Mouse (Mus musculus) midbrain, embryonic 11.5 days (tissue): Measurements from ENCODE around the gene Ubn1. TPM values are rescaled to one million over a fixed set of nuclear protein-coding genes. Genes with fewer than 3 reads are reported as not detected.

ENCODE experiments used
- ATAC-seq: fragments of 200-750 bp; cut with Nextera tagmentation; 2 replicates; pipeline ENCODE4 v1.8.0; 2017; ENCODE audit warnings: moderate TSS enrichment, moderate library complexity; ENCODE audit not compliant: low FRiP score
- DNase-seq: peaks from one replicate; pipeline ENCODE4 v3.0.0; 2015; ENCODE audit warnings: low spot score; ENCODE audit errors: missing footprints
- H3K27ac ChIP-seq: fragments of 300-500 bp; sonication (generic); 2 replicates; pipeline ENCODE4 v1.5.1; 2014; ENCODE audit warnings: low read depth, low read length
- H3K27me3 ChIP-seq: fragments of 300-500 bp; sonication (generic); 2 replicates; pipeline ENCODE4 v1.6.1; 2014; ENCODE audit warnings: mild to moderate bottlenecking, low read length, moderate library complexity, mixed read lengths; ENCODE audit not compliant: control insufficient read depth, insufficient read depth
- H3K36me3 ChIP-seq: fragments of 300-500 bp; sonication (generic); 2 replicates; pipeline ENCODE4 v1.6.1; 2014; ENCODE audit warnings: mild to moderate bottlenecking, low read length, moderate library complexity, mixed read lengths; ENCODE audit not compliant: control insufficient read depth, insufficient read depth
- H3K4me1 ChIP-seq: fragments of 300-500 bp; sonication (generic); 2 replicates; pipeline ENCODE4 v1.6.1; 2014; ENCODE audit warnings: low read length; ENCODE audit not compliant: control insufficient read depth, insufficient read depth
- H3K4me2 ChIP-seq: fragments of 300-500 bp; sonication (generic); 2 replicates; pipeline ENCODE4 v1.6.1; 2014; ENCODE audit warnings: mild to moderate bottlenecking, moderate library complexity
- H3K4me3 ChIP-seq: fragments of 300-500 bp; sonication (generic); 2 replicates; pipeline ENCODE4 v1.5.1; 2014; ENCODE audit warnings: low read depth, low read length
- H3K9ac ChIP-seq: fragments of 300-500 bp; sonication (generic); 2 replicates; pipeline ENCODE4 v1.6.1; 2014; ENCODE audit warnings: low read length
- H3K9me3 ChIP-seq: fragments of 300-500 bp; sonication (generic); 2 replicates; pipeline ENCODE4 v1.6.1; 2016; ENCODE audit warnings: low read length; ENCODE audit not compliant: control insufficient read depth
- WGBS: fragments of 180-500 bp; shearing (Covaris S2); extraction: QIAGEN DNeasy Blood & Tissue Kit; methylation state at CpG from one replicate; pipeline ENCODE4 v1.1.7; 2014; 5-methylcytosine and 5-hydroxymethylcytosine counted together
- polyA plus RNA-seq: library from polyadenylated mRNA; unstranded; fragments of >200 nt; fragmentation: Nextera tagmentation; extraction: Ambion mirVana; gene quantifications from 2 replicates; pipeline ENCODE4 v1.2.1, GENCODE M21; 2014

Ubn1 gene
- polyA plus RNA-seq, 1 experiment from 2014 or later = 24.1 TPM

DNA sequence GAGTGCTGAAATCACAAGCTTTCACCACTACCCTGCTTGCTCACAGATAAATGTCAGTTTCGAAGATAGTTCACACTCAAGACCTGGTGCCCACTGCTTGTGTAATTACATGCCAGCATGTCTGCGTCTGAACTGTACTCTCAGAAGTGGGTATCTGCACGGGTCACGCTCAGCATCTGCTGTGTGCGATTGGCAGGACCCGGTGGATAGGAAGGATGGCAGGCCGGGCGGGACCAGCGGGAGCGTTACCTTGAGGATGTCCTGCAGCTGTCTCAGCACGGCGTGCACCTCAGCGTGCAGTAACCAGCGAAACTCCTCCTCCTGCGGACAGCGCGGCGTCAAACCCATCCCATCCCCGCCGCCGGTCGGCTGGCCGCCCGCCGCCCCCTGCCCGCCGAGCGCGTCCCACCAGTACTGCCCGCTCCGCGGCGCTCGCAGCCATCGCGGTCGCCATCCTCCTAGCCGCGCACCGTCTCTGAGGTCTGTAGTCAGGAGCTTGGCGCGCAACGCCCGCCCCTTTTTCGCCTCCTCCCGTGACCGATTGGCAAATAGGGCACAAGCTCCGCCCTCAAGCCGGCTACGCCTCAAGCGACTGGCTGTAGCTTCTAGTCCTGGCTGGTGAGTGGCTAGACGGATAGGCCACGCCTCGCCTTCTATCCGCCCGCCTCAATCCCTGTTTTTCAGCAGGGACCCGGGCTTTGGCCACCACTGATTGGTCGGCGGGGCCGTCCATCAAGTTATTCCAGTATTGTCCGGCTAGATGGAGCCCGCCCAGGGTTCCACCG is 36.6 kb upstream of the Ubn1 start, which contains the start of gene Rogdi:
Rogdi (minus strand) TSS at position 500 of the 785 bp plus-strand sequence.
- Histone ChIP-seq H3K36me3 (peaks cover 16% of the 10 kb centered on the region), H3K4me2 (peak within 1 kb of the TSS; percentile 91), H3K4me1 (peaks cover 9% of the 10 kb centered on the region), H3K9me3 (no peaks in the 10 kb centered on the region), H3K4me3 (peak within 1 kb of the TSS; percentile 68), H3K27me3 (no peaks in the 10 kb centered on the region), H3K9ac (peak within 1 kb of the TSS; percentile 74), H3K27ac (peak within 1 kb of the TSS; percentile 51; the same call in 1 of the 2 replicates)
- ATAC-seq = peak; percentile 99
- peak; percentile 100 for DNase-seq
- under 1% methylated on average over 63 of the region's 63 CpGs for WGBS

DNA sequence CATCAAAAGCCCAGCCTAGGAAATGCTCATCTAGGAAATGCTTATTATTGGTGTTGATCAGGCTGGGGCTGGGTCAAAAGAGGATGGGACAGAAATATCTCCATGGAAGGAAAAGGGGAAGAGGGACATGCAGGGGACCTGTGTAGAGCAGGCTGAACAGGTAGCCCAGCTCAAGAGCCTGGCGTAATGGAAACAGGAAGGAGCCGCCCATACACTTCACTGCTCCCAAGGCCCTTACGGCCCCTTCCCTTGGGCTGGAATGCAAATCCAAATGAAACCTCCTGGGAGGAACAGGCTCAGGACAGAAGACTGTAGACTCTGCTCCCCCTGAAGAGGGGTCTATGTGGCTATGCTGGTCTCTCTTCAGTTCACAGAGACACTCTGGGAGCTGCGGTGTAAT is 35.3 kb upstream of the Ubn1 start:
- Histone ChIP-seq H3K4me2 (no peak overlapping the region), H3K9me3 (no peaks in the 10 kb centered on the region), H3K27ac (no peak overlapping the region), H3K36me3 (peaks cover 28% of the 10 kb centered on the region), H3K4me3 (no peak overlapping the region), H3K9ac (no peak overlapping the region), H3K4me1 (peaks cover 9% of the 10 kb centered on the region), H3K27me3 (no peaks in the 10 kb centered on the region)
- DNase-seq (no peak), ATAC-seq (no peak)
- WGBS = 94% methylated on average over 4 of the region's 4 CpGs

DNA sequence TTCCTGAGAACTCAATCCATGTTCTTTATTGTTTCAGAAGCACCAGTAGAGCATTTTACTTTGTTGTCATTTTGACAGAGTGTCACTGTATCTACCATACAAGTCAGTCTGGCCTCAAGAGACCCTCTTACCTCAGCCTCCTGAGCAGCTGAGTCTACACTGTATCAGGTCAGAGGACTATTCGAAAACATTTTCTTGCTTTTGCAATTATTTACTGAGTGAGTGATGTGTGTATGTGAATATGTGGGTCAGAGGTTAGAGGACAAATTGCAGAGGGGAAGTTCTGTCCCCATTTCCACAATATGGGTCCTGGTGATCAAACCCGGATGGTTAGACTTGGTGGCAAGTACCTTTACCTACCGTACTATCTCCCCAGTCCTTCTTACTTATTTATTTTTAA is 25.8 kb upstream of the Ubn1 start:
- H3K27ac ChIP-seq = no peak overlapping the region
- 93% methylated on average over 3 of the region's 3 CpGs for WGBS
- H3K9ac ChIP-seq = no peak overlapping the region
- H3K4me1 ChIP-seq = no peaks in the 10 kb centered on the region
- no peak overlapping the region for H3K4me3 ChIP-seq
- H3K9me3 ChIP-seq = no peaks in the 10 kb centered on the region
- no peak for ATAC-seq
- no peak overlapping the region for H3K4me2 ChIP-seq
- no peaks in the 10 kb centered on the region for H3K27me3 ChIP-seq
- no peak for DNase-seq
- H3K36me3 ChIP-seq = peaks cover 50% of the 10 kb centered on the region

DNA sequence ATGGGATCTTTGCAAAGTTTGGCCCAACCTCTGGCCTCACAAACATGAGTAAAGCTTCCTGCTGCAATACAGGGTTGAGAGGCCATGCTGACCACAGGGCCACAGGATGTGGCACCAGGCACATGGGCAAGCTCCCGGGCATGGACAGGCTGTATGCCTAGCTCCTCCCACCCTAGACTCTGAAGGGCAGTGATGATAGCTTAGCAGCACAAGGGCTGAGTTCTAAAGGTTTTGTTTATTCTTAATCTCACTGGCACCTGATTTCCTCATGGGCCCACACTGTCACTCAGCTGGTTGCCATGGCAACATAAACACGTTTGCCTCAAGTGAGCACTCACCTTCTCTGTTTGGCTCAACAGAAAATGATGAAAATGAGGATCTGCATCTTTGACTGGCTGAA is 20.0 kb upstream of the Ubn1 start:
- no peak for ATAC-seq

DNA sequence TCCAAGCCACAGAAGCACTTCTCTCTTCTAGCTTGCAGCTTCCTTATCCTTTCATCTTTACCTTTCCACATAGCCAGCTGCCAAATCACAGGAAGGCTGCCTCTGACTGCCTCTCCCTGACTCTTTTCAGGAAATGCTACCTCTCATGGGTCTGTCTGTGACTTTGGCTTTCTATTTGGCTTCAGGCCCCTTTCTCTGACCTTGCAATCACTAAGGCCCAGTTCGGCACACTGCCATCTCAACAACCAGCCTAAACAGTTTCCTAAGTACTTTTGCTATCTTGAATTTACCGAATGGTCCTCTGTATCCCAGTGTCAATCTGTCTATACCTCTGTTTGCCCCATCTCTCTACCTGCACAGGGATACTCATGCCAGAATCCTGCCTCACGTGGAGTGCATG is 14.3 kb upstream of the Ubn1 start:
- no peaks in the 10 kb centered on the region for H3K4me1 ChIP-seq
- no peaks in the 10 kb centered on the region for H3K9me3 ChIP-seq
- no peak overlapping the region for H3K4me2 ChIP-seq

More for the DNA sequence above, 20.0 kb upstream of the Ubn1 start:
- DNase-seq = no peak
- no peaks in the 10 kb centered on the region for H3K4me1 ChIP-seq
- no peak overlapping the region for H3K9ac ChIP-seq
- WGBS = 58% methylated on average over 2 of the region's 2 CpGs
- H3K36me3 ChIP-seq = peaks cover 52% of the 10 kb centered on the region
- H3K27ac ChIP-seq = no peak overlapping the region
- no peaks in the 10 kb centered on the region for H3K27me3 ChIP-seq
- no peak overlapping the region for H3K4me3 ChIP-seq
- no peaks in the 10 kb centered on the region for H3K9me3 ChIP-seq
- no peak overlapping the region for H3K4me2 ChIP-seq

DNA sequence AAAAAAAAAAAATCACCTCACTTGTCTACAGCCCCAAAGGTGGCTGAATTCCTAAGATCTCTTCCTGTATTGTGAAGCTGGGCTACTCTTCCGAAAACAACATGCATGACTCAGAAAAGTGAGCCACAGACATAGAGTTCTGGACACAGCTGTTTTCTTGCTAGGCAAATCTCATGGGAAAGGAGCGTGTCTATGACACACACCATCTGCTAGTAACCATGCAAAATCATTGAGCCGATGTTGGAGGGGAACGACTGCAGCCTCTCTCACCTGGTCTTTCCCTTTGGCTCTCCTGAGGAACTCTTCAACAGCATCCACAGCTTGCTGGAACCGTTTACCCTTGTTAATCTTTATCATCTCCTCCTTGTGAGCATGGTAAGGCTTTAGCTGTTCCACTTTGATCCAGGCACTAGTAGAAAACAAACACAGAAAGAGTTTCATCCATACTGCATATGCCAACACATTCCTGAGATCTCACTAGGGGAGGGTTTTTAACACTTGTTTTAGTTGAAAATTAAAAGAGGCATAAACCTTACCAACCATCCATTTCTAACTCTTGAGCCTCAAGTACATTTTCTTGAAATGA is 13.1 kb upstream of the Ubn1 start:
- H3K36me3 ChIP-seq = peaks cover 36% of the 10 kb centered on the region
- DNase-seq (no peak), ATAC-seq (no peak)
- H3K9ac ChIP-seq = no peak overlapping the region
- H3K4me2 ChIP-seq = no peak overlapping the region
- H3K27me3 ChIP-seq = no peaks in the 10 kb centered on the region
- H3K9me3 ChIP-seq = no peaks in the 10 kb centered on the region
- H3K4me1 ChIP-seq = no peaks in the 10 kb centered on the region
- H3K27ac ChIP-seq = no peak overlapping the region
- no peak overlapping the region for H3K4me3 ChIP-seq
- WGBS = 88% methylated on average over 5 of the region's 5 CpGs

More for the DNA sequence above, 14.3 kb upstream of the Ubn1 start:
- Histone ChIP-seq H3K9ac (no peak overlapping the region), H3K4me3 (no peak overlapping the region), H3K36me3 (peaks cover 44% of the 10 kb centered on the region), H3K27ac (no peak overlapping the region), H3K27me3 (no peaks in the 10 kb centered on the region)
- WGBS = 96% methylated on average over 3 of the region's 3 CpGs
- ATAC-seq = no peak
- no peak for DNase-seq

DNA sequence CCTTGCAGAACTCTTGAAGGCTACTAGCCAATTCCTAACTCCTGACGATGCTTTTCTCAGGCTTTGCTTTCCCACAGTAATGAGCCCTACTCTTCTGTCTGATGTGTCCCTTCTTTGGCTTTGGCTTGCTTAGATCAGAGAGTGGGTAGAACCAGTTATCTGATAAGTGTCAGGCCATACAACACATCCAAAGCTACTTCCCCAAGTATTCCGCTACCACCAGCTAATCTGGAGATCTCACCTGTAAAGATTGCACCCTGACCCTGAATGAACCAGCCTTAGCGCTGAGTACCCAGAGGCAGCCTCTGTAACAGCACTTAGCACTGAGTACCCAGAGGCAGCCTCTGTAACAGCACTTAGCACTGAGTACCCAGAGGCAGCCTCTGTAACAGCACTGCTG is 4.5 kb upstream of the Ubn1 start:
- WGBS = 92% methylated on average over 3 of the region's 3 CpGs
- H3K9me3 ChIP-seq = no peaks in the 10 kb centered on the region

DNA sequence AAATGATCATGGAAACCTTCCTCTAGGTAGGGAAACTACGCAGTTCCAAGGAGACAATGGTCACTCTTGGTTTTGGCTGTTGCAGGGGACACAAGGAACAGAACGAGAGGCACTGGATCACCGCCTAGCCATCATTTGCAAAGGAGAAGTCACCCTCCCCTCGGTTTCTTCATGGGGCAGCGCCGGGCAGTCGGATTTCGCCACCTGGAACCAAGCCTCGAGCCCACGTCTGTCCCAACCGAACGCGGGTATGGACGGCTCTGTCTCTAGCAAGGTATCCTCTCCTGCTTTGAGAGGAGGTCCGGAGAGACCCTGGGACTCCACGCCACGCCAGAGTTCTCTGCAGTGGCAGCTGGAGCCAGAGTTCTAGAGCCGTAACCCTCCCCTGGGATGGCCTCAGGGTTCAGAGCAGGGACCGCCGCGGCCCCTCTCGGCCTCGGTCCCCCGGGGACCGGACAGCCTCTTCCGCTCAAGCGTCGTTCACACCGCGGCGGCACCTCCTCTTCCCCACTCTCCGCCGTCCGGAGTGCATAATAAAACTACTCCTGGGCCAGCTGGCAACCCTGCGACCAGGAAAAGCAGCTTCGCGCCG is 579 bp upstream of the Ubn1 start:
- Histone ChIP-seq H3K9me3 (no peaks in the 10 kb centered on the region), H3K36me3 (peaks cover 10% of the 10 kb centered on the region; the same call in 1 of the 2 replicates), H3K27ac (peak overlapping the region; percentile 73), H3K4me2 (peak overlapping the region; percentile 86), H3K9ac (peak overlapping the region; percentile 66), H3K4me1 (peaks cover 21% of the 10 kb centered on the region), H3K27me3 (no peaks in the 10 kb centered on the region), H3K4me3 (peak overlapping the region; percentile 57)
- under 1% methylated on average over 38 of the region's 38 CpGs for WGBS
- ATAC-seq (peak; percentile 70), DNase-seq (no peak)

More for the DNA sequence above, 4.5 kb upstream of the Ubn1 start:
- peaks cover 22% of the 10 kb centered on the region for H3K36me3 ChIP-seq
- H3K4me3 ChIP-seq = no peak overlapping the region
- H3K27ac ChIP-seq = no peak overlapping the region
- H3K4me1 ChIP-seq = peaks cover 10% of the 10 kb centered on the region
- H3K9ac ChIP-seq = no peak overlapping the region
- H3K27me3 ChIP-seq = no peaks in the 10 kb centered on the region
- DNase-seq (no peak), ATAC-seq (no peak)
- no peak overlapping the region for H3K4me2 ChIP-seq
